ENCODE assay signal across 8 mouse cellular contexts in the genomic region with DNA sequence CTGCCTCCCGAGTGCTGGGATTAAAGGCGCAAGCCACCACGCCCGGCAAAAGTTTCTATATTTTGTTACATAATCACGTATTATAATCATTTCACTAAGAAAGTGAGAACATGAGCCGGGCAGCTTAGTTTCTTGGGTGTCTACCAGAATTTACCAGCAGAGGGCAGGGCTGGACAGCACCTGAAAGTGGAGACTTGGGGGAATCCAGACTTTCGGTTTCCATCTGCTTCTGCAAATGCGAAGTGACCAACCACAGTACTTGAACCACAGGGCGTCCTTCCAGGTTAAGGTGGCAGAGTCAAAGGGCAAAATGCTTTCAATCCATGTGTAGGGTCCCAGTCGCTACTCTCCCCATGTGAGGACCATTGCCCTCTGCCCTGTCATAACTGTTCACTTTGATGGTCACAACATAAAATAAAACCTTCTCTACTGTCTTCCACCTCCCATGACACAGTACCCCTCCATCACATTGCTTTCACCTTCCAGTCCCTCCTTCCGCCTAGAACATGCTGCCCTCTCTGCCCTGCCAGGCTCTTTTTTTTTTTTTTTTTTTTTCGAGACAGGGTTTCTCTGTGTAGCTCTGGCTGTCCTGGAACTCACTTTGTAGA. TPM values are rescaled to one million over a fixed set of nuclear protein-coding genes. Genes with fewer than 3 reads are reported as not detected.
DNase-seq lines count a peak whose midpoint lies in the region; ATAC-seq and TF ChIP-seq lines count a peak whose summit lies in the region.

No protein-coding gene starts in this region.

- H3K36me3 ChIP-seq in forebrain, postnatal 0 days (ENCODE audit: insufficient read depth): no peaks in the 10 kb centered on the region

- H3K27me3 ChIP-seq in forebrain, postnatal 0 days (ENCODE audit: insufficient read depth, low read length): no peaks in the 10 kb centered on the region

- no peak overlapping the region for H3K4me3 ChIP-seq in forebrain, postnatal 0 days (ENCODE audit: low read depth, low read length)

- TF ChIP-seq CTCF in forebrain, postnatal 0 days (IDR thresholded peaks at IDR 0.05; ENCODE audit: low read depth): peak; percentile 70

- 35% methylated on average over 11 of the region's 12 CpGs for WGBS in forebrain, postnatal 0 days

- no peak overlapping the region for H3K4me2 ChIP-seq in forebrain, postnatal 0 days (ENCODE audit: low read depth)

- H3K9me3 ChIP-seq in forebrain, postnatal 0 days (ENCODE audit: low read length): no peaks in the 10 kb centered on the region

- ATAC-seq in forebrain, postnatal 0 days: 0 out of 2 replicates have a peak, but pooled peaks have one; percentile 40
- peak; percentile 99 for ATAC-seq in hematopoietic stem cell, adult 5-6 weeks (replicated peaks in 1 of 2; ENCODE audit: insufficient read depth in 1 of 2, low FRiP score in 2 of 2, low TSS enrichment in 1 of 2, low read depth in 1 of 2, poor library complexity in 2 of 2, severe bottlenecking in 2 of 2)

- no peak overlapping the region for H3K27ac ChIP-seq in forebrain, postnatal 0 days (ENCODE audit: low read depth, low read length)

- H3K4me1 ChIP-seq in forebrain, postnatal 0 days (ENCODE audit: insufficient read depth): no peaks in the 10 kb centered on the region

- DNase-seq in NIH3T3 (ENCODE audit: low read depth): peak; percentile 90
- peak; percentile 56 for DNase-seq in cerebellum, adult 11-12 months
- DNase-seq in forebrain, postnatal 0 days: peak; percentile 64
- peak; percentile 65 to 82 for DNase-seq in layer of hippocampus, postnatal 14 days (ENCODE audit: low spot score in 2 of 2)
- peak; percentile 94 for DNase-seq in lung, postnatal 10 days
- DNase-seq in right cerebral cortex, adult 2 months (ENCODE audit: low spot score in 2 of 2): peak; percentile 85 to 91
- peak; percentile 47 for DNase-seq in urinary bladder, adult 2 months (ENCODE audit: low spot score)

- no peak overlapping the region for H3K9ac ChIP-seq in forebrain, postnatal 0 days

RNA-seq across cellular contexts. Expression of gene Actr2, which starts 20.3 kb away (rescaled TPM):
- 70.9 and 79.5 TPM in 2 replicates for total RNA-seq in forebrain, postnatal 0 days (2014; rRNA removed)
- 158 and 179 TPM in 2 replicates for polyA plus RNA-seq in forebrain, postnatal 0 days (2015; fragmentation: Nextera tagmentation; extraction: Ambion mirVana)
- total RNA-seq in hematopoietic stem cell, adult 5-6 weeks (2017): 208 and 251 TPM in 2 replicates
- 100 to 1,000 TPM; 350 to 351 TPM for total RNA-seq in layer of hippocampus, postnatal 14 days (2021)
- 93.5 and 95.0 TPM in 2 replicates for polyA plus RNA-seq in urinary bladder, adult 2 months (2012; rRNA removed)
